In genomic region chr5:9724956-9725600, GRCm38 (mm10) we compare ENCODE assay signal across 8 mouse cellular contexts. TPM values are rescaled to one million over a fixed set of nuclear protein-coding genes. Genes with fewer than 3 reads are reported as not detected.
DNase-seq lines count a peak whose midpoint lies in the region; ATAC-seq and TF ChIP-seq lines count a peak whose summit lies in the region.

Grm3 (minus strand) TSS chr5:9725170.

- no peak within 1 kb of the TSS for H3K27ac ChIP-seq in heart, postnatal 0 days (ENCODE audit: low read depth)
- no peak within 1 kb of the TSS for H3K27ac ChIP-seq in limb, embryonic 10.5 days

- peaks cover 16% of the 10 kb centered on the region for H3K4me1 ChIP-seq in heart, postnatal 0 days (ENCODE audit: control insufficient read depth, insufficient read depth)
- peaks cover 14% of the 10 kb centered on the region for H3K4me1 ChIP-seq in limb, embryonic 10.5 days

- peaks cover 16% of the 10 kb centered on the region; the same call in 1 of the 2 replicates for H3K27me3 ChIP-seq in heart, postnatal 0 days (ENCODE audit: control insufficient read depth, insufficient read depth, low read length)
- peaks cover 39% of the 10 kb centered on the region for H3K27me3 ChIP-seq in limb, embryonic 10.5 days (ENCODE audit: low read depth, poor library complexity, severe bottlenecking)

- 0 out of 2 replicates have a peak, but pooled peaks have one; percentile 24 for ATAC-seq in heart, postnatal 0 days (ENCODE audit: insufficient read depth, low read depth)

- TF ChIP-seq CTCF in heart, postnatal 0 days (IDR thresholded peaks at IDR 0.05; ENCODE audit: low read depth) = no peak

- H3K36me3 ChIP-seq in heart, postnatal 0 days (replicated peaks; ENCODE audit: control insufficient read depth, insufficient read depth, low read length) = no peaks in the 10 kb centered on the region
- no peaks in the 10 kb centered on the region for H3K36me3 ChIP-seq in limb, embryonic 10.5 days

- DNase-seq in adrenal gland, postnatal 10 days = peak; percentile 1
- DNase-seq in adrenal gland, adult 8-10 months = no peak
- peak; percentile 3 to 16 for DNase-seq in lung, postnatal 4 days
- DNase-seq in lung, postnatal 10 days = no peak
- no peak for DNase-seq in heart, postnatal 0 days (ENCODE audit: low spot score)
- peak; percentile 49 for DNase-seq in limb, embryonic 10.5 days (ENCODE audit: low spot score)
- DNase-seq in retina, postnatal 1 day = peak; percentile 52
- no peak for DNase-seq in adrenal gland, postnatal 36 days

- TF ChIP-seq EP300 in heart, postnatal 0 days (IDR thresholded peaks at IDR 0.05; ENCODE audit: low read depth) = no peak

- under 1% methylated on average over 25 of the region's 25 CpGs for WGBS in heart, postnatal 0 days
- 1% methylated on average over 25 of the region's 25 CpGs for WGBS in limb, embryonic 10.5 days

- peak within 1 kb of the TSS; percentile 45 for H3K4me3 ChIP-seq in heart, postnatal 0 days (ENCODE audit: low read depth, low read length)
- H3K4me3 ChIP-seq in limb, embryonic 10.5 days = peak within 1 kb of the TSS; percentile 58

- H3K9me3 ChIP-seq in heart, postnatal 0 days (replicated peaks; ENCODE audit: control insufficient read depth, low read length) = no peaks in the 10 kb centered on the region
- H3K9me3 ChIP-seq in limb, embryonic 10.5 days (replicated peaks) = no peaks in the 10 kb centered on the region

- no peak within 1 kb of the TSS for H3K9ac ChIP-seq in heart, postnatal 0 days (replicated peaks; ENCODE audit: low read depth, low read length)

- H3K4me2 ChIP-seq in heart, postnatal 0 days (ENCODE audit: low read depth, low read length) = peak within 1 kb of the TSS; percentile 71

RNA-seq across cellular contexts. Expression of gene Grm3, which starts in this region (rescaled TPM):
- under 1 TPM; 0.33 to 0.36 TPM for total RNA-seq in adrenal gland, postnatal 10 days (2021)
- under 1 TPM; 0.09 to 0.22 (median 0.14) TPM for total RNA-seq in adrenal gland, adult 8-10 months (2022)
- not detected in 2 replicates for total RNA-seq in heart, postnatal 0 days (2014; rRNA removed; ENCODE audit: low replicate concordance)
- 0.04 and 0.12 TPM in 2 replicates for polyA plus RNA-seq in heart, postnatal 0 days (2015; fragmentation: Nextera tagmentation; extraction: Ambion mirVana)
- not detected in 2 replicates for polyA plus RNA-seq in limb, embryonic 10.5 days (2016; fragmentation: Nextera tagmentation; extraction: Ambion mirVana)
- under 1 TPM; 0.10 to 0.13 TPM for total RNA-seq in adrenal gland, postnatal 36 days (2021)

Comparison
In these comparisons a context has a peak if more than half of its experiments do, and no peak if none do; other contexts are left out.
1. DNase-seq: peak in lung, postnatal 4 days (2 of 2) and retina, postnatal 1 day (single experiment); none in adrenal gland, adult 8-10 months (single experiment), lung, postnatal 10 days (single experiment), heart, postnatal 0 days (single experiment) and adrenal gland, postnatal 36 days (0 of 2).
2. Peak in DNase-seq in adrenal gland, postnatal 10 days; RNA of the gene not detected or under 1 TPM.
3. Peak in ATAC-seq, H3K4me3 ChIP-seq and H3K4me2 ChIP-seq in heart, postnatal 0 days; RNA of the gene not detected or under 1 TPM.
4. Peak in DNase-seq and H3K4me3 ChIP-seq in limb, embryonic 10.5 days; RNA of the gene not detected or under 1 TPM.